Mouse (Mus musculus): Measurements from ENCODE around the gene Usf3. TPM values are rescaled to one million over a fixed set of nuclear protein-coding genes. Genes with fewer than 3 reads are reported as not detected.

Gene Usf3
- polyA plus RNA-seq, 1 experiment from 2014 or later: 2.0 TPM

- ATAC-seq: no peak
- Histone ChIP-seq H3K27me3 (ENCODE audit: control insufficient read depth, insufficient read depth, low read depth, low read length) (no peaks in the 10 kb centered on the region; the same call in 1 of the 2 replicates), H3K4me3 (ENCODE audit: low read depth, low read length) (no peak overlapping the region), H3K27ac (ENCODE audit: low read length) (no peak overlapping the region), H3K9ac (ENCODE audit: low read depth, low read length) (no peak overlapping the region), H3K4me2 (ENCODE audit: low read length) (no peak overlapping the region), H3K9me3 (replicated peaks; ENCODE audit: control insufficient read depth, low read length, poor library complexity, severe bottlenecking) (no peaks in the 10 kb centered on the region), H3K36me3 (ENCODE audit: control insufficient read depth, insufficient read depth, low read length) (0 out of 2 replicates have a peak, but pooled peaks cover 3% of the 10 kb centered on the region), H3K4me1 (ENCODE audit: control insufficient read depth, insufficient read depth, low read length) (no peaks in the 10 kb centered on the region)
- WGBS: 77% methylated on average over 3 of the region's 3 CpGs
Observed at GRCm38 (mm10) chr16:44165182-44165581, 7.9 kb upstream of the Usf3 start.

- no peak overlapping the region for H3K27ac ChIP-seq (ENCODE audit: low read length)
- WGBS: 89% methylated on average over 4 of the region's 4 CpGs
- H3K4me3 ChIP-seq (ENCODE audit: low read depth, low read length): no peak overlapping the region
Observed at GRCm38 (mm10) chr16:44168990-44169389, 4.1 kb upstream of the Usf3 start.

GRCm38 (mm10) chr16:44172297-44173154, 520 bp upstream of the Usf3 start:
- peak; percentile 100 for ATAC-seq
- WGBS: under 1% methylated on average over 26 of the region's 26 CpGs
- no peaks in the 10 kb centered on the region for H3K9me3 ChIP-seq (replicated peaks; ENCODE audit: control insufficient read depth, low read length, poor library complexity, severe bottlenecking)

More at GRCm38 (mm10) chr16:44168990-44169389, 4.1 kb upstream of the Usf3 start:
- no peak for ATAC-seq
- H3K4me2 ChIP-seq (ENCODE audit: low read length): no peak overlapping the region
- H3K36me3 ChIP-seq (ENCODE audit: control insufficient read depth, insufficient read depth, low read length): no peaks in the 10 kb centered on the region
- no peaks in the 10 kb centered on the region for H3K9me3 ChIP-seq (replicated peaks; ENCODE audit: control insufficient read depth, low read length, poor library complexity, severe bottlenecking)
- H3K4me1 ChIP-seq (ENCODE audit: control insufficient read depth, insufficient read depth, low read length): peaks cover 5% of the 10 kb centered on the region
- H3K9ac ChIP-seq (ENCODE audit: low read depth, low read length): no peak overlapping the region
- H3K27me3 ChIP-seq (ENCODE audit: control insufficient read depth, insufficient read depth, low read depth, low read length): no peaks in the 10 kb centered on the region; the same call in 1 of the 2 replicates

GRCm38 (mm10) chr16:44173966-44174530, 1.0 kb downstream of the Usf3 start:
- Histone ChIP-seq H3K4me3 (ENCODE audit: low read depth, low read length) (peak overlapping the region; percentile 75), H3K4me2 (ENCODE audit: low read length) (peak overlapping the region; percentile 79), H3K9me3 (replicated peaks; ENCODE audit: control insufficient read depth, low read length, poor library complexity, severe bottlenecking) (no peaks in the 10 kb centered on the region), H3K27ac (ENCODE audit: low read length) (no peak overlapping the region; the same call in 1 of the 2 replicates), H3K27me3 (ENCODE audit: control insufficient read depth, insufficient read depth, low read depth, low read length) (no peaks in the 10 kb centered on the region), H3K9ac (ENCODE audit: low read depth, low read length) (peak overlapping the region; percentile 78), H3K4me1 (ENCODE audit: control insufficient read depth, insufficient read depth, low read length) (peaks cover 18% of the 10 kb centered on the region), H3K36me3 (ENCODE audit: control insufficient read depth, insufficient read depth, low read length) (no peaks in the 10 kb centered on the region)
- WGBS: 23% methylated on average over 7 of the region's 7 CpGs
- ATAC-seq: no peak

More at GRCm38 (mm10) chr16:44172297-44173154, 520 bp upstream of the Usf3 start:
- peaks cover 18% of the 10 kb centered on the region for H3K4me1 ChIP-seq (ENCODE audit: control insufficient read depth, insufficient read depth, low read length)
- peak overlapping the region; percentile 94 for H3K4me2 ChIP-seq (ENCODE audit: low read length)
- H3K9ac ChIP-seq (ENCODE audit: low read depth, low read length): peak overlapping the region; percentile 78
- no peaks in the 10 kb centered on the region for H3K27me3 ChIP-seq (ENCODE audit: control insufficient read depth, insufficient read depth, low read depth, low read length)
- no peaks in the 10 kb centered on the region for H3K36me3 ChIP-seq (ENCODE audit: control insufficient read depth, insufficient read depth, low read length)
- peak overlapping the region; percentile 75 for H3K4me3 ChIP-seq (ENCODE audit: low read depth, low read length)
- peak overlapping the region; percentile 83 for H3K27ac ChIP-seq (ENCODE audit: low read length)

GRCm38 (mm10) chr16:44175001-44175400, 2.0 kb downstream of the Usf3 start:
- Histone ChIP-seq H3K9ac (ENCODE audit: low read depth, low read length) (no peak overlapping the region), H3K9me3 (replicated peaks; ENCODE audit: control insufficient read depth, low read length, poor library complexity, severe bottlenecking) (no peaks in the 10 kb centered on the region), H3K27ac (ENCODE audit: low read length) (no peak overlapping the region), H3K4me3 (ENCODE audit: low read depth, low read length) (no peak overlapping the region), H3K36me3 (ENCODE audit: control insufficient read depth, insufficient read depth, low read length) (no peaks in the 10 kb centered on the region), H3K4me2 (ENCODE audit: low read length) (no peak overlapping the region), H3K27me3 (ENCODE audit: control insufficient read depth, insufficient read depth, low read depth, low read length) (no peaks in the 10 kb centered on the region), H3K4me1 (ENCODE audit: control insufficient read depth, insufficient read depth, low read length) (peaks cover 18% of the 10 kb centered on the region)
- ATAC-seq: no peak
- 87% methylated on average over 1 of the region's 1 CpGs for WGBS

- no peaks in the 10 kb centered on the region for H3K27me3 ChIP-seq (ENCODE audit: control insufficient read depth, insufficient read depth, low read depth, low read length)
- no peak overlapping the region for H3K9ac ChIP-seq (ENCODE audit: low read depth, low read length)
- H3K4me2 ChIP-seq (ENCODE audit: low read length): no peak overlapping the region
- H3K9me3 ChIP-seq (replicated peaks; ENCODE audit: control insufficient read depth, low read length, poor library complexity, severe bottlenecking): no peaks in the 10 kb centered on the region
- peaks cover 18% of the 10 kb centered on the region for H3K4me1 ChIP-seq (ENCODE audit: control insufficient read depth, insufficient read depth, low read length)
- no peaks in the 10 kb centered on the region for H3K36me3 ChIP-seq (ENCODE audit: control insufficient read depth, insufficient read depth, low read length)
- no peak overlapping the region for H3K4me3 ChIP-seq (ENCODE audit: low read depth, low read length)
- WGBS: 98% methylated on average over 2 of the region's 2 CpGs
- no peak overlapping the region for H3K27ac ChIP-seq (ENCODE audit: low read length)
- no peak for ATAC-seq
Observed at GRCm38 (mm10) chr16:44176511-44176910, 3.5 kb downstream of the Usf3 start.

- H3K36me3 ChIP-seq (ENCODE audit: control insufficient read depth, insufficient read depth, low read length): no peaks in the 10 kb centered on the region
- ATAC-seq: peak; percentile 59; the same call in 1 of the 2 replicates
- peaks cover 15% of the 10 kb centered on the region for H3K4me1 ChIP-seq (ENCODE audit: control insufficient read depth, insufficient read depth, low read length)
- no peak overlapping the region for H3K9ac ChIP-seq (ENCODE audit: low read depth, low read length)
- no peaks in the 10 kb centered on the region for H3K9me3 ChIP-seq (replicated peaks; ENCODE audit: control insufficient read depth, low read length, poor library complexity, severe bottlenecking)
- no peak overlapping the region for H3K27ac ChIP-seq (ENCODE audit: low read length)
- H3K27me3 ChIP-seq (ENCODE audit: control insufficient read depth, insufficient read depth, low read depth, low read length): no peaks in the 10 kb centered on the region
- no peak overlapping the region for H3K4me2 ChIP-seq (ENCODE audit: low read length)
- WGBS: 61% methylated on average over 1 of the region's 1 CpGs
- H3K4me3 ChIP-seq (ENCODE audit: low read depth, low read length): no peak overlapping the region
Observed at GRCm38 (mm10) chr16:44178555-44178954, 5.5 kb downstream of the Usf3 start.

GRCm38 (mm10) chr16:44182597-44182996, 9.6 kb downstream of the Usf3 start:
- Histone ChIP-seq H3K36me3 (ENCODE audit: control insufficient read depth, insufficient read depth, low read length) (no peaks in the 10 kb centered on the region), H3K4me1 (ENCODE audit: control insufficient read depth, insufficient read depth, low read length) (no peaks in the 10 kb centered on the region), H3K4me2 (ENCODE audit: low read length) (no peak overlapping the region), H3K9me3 (replicated peaks; ENCODE audit: control insufficient read depth, low read length, poor library complexity, severe bottlenecking) (no peaks in the 10 kb centered on the region), H3K27ac (ENCODE audit: low read length) (no peak overlapping the region), H3K4me3 (ENCODE audit: low read depth, low read length) (no peak overlapping the region), H3K9ac (ENCODE audit: low read depth, low read length) (no peak overlapping the region), H3K27me3 (ENCODE audit: control insufficient read depth, insufficient read depth, low read depth, low read length) (no peaks in the 10 kb centered on the region)
- 100% methylated on average over 1 of the region's 1 CpGs for WGBS
- ATAC-seq: no peak

- no peak overlapping the region for H3K4me3 ChIP-seq (ENCODE audit: low read depth, low read length)
- ATAC-seq: no peak
- no peaks in the 10 kb centered on the region for H3K36me3 ChIP-seq (ENCODE audit: control insufficient read depth, insufficient read depth, low read length)
- no peaks in the 10 kb centered on the region for H3K4me1 ChIP-seq (ENCODE audit: control insufficient read depth, insufficient read depth, low read length)
- WGBS: 93% methylated on average over 3 of the region's 3 CpGs
- no peak overlapping the region for H3K27ac ChIP-seq (ENCODE audit: low read length)
- H3K27me3 ChIP-seq (ENCODE audit: control insufficient read depth, insufficient read depth, low read depth, low read length): no peaks in the 10 kb centered on the region
- H3K4me2 ChIP-seq (ENCODE audit: low read length): no peak overlapping the region
- no peaks in the 10 kb centered on the region for H3K9me3 ChIP-seq (replicated peaks; ENCODE audit: control insufficient read depth, low read length, poor library complexity, severe bottlenecking)
- no peak overlapping the region for H3K9ac ChIP-seq (ENCODE audit: low read depth, low read length)
Observed at GRCm38 (mm10) chr16:44184769-44185168, 11.7 kb downstream of the Usf3 start.

Data from midbrain, embryonic 16.5 days (tissue).